Mouse (Mus musculus): Measurements from ENCODE around the gene Galnt17. TPM values are rescaled to one million over a fixed set of nuclear protein-coding genes. Genes with fewer than 3 reads are reported as not detected.

Gene Galnt17
- total RNA-seq, 2 experiments from 2014 or later, result 9.1 to 11.1 TPM

- no peak for DNase-seq
- intact Hi-C loops (cut with DNase I; ENCODE audit: low total_unique reads), result no loop called here
Measured at GRCm38 (mm10) chr5:131250701-131251636, 57.3 kb downstream of the Galnt17 start.

- intact Hi-C loops (cut with DNase I; ENCODE audit: low total_unique reads), result no loop called here
- DNase-seq, result no peak
Measured at GRCm38 (mm10) chr5:131248416-131248815, 59.9 kb downstream of the Galnt17 start.

GRCm38 (mm10) chr5:131246591-131246990 lies 61.7 kb downstream of the Galnt17 start:
- intact Hi-C loops (cut with DNase I; ENCODE audit: low total_unique reads), result no loop called here
- no peak for DNase-seq

- DNase-seq, result no peak
- intact Hi-C loops (cut with DNase I; ENCODE audit: low total_unique reads), result no loop called here
Measured at GRCm38 (mm10) chr5:131241689-131242088, 66.6 kb downstream of the Galnt17 start.

GRCm38 (mm10) chr5:131239813-131240212 lies 68.5 kb downstream of the Galnt17 start:
- no peak for DNase-seq
- intact Hi-C loops (cut with DNase I; ENCODE audit: low total_unique reads), result no loop called here

- intact Hi-C loops (cut with DNase I; ENCODE audit: low total_unique reads), result no loop called here
- peak; percentile 17 for DNase-seq
Measured at GRCm38 (mm10) chr5:131236906-131237305, 71.4 kb downstream of the Galnt17 start.

GRCm38 (mm10) chr5:131233828-131234227 lies 74.5 kb downstream of the Galnt17 start:
- peak; percentile 83 for DNase-seq
- intact Hi-C loops (cut with DNase I; ENCODE audit: low total_unique reads), result no loop called here

GRCm38 (mm10) chr5:131231060-131231459 lies 77.2 kb downstream of the Galnt17 start:
- intact Hi-C loops (cut with DNase I; ENCODE audit: low total_unique reads), result no loop called here
- peak; percentile 23 for DNase-seq

- no peak for DNase-seq
- intact Hi-C loops (cut with DNase I; ENCODE audit: low total_unique reads), result no loop called here
Measured at GRCm38 (mm10) chr5:131229744-131230143, 78.6 kb downstream of the Galnt17 start.

- intact Hi-C loops (cut with DNase I; ENCODE audit: low total_unique reads), result no loop called here
Measured at GRCm38 (mm10) chr5:131223416-131223815, 84.9 kb downstream of the Galnt17 start.

GRCm38 (mm10) chr5:131222498-131223244 lies 85.6 kb downstream of the Galnt17 start:
- intact Hi-C loops (cut with DNase I; ENCODE audit: low total_unique reads), result no loop called here
- DNase-seq, result no peak

More at GRCm38 (mm10) chr5:131223416-131223815, 84.9 kb downstream of the Galnt17 start:
- DNase-seq, result no peak

GRCm38 (mm10) chr5:131218221-131218620 lies 90.1 kb downstream of the Galnt17 start:
- DNase-seq, result no peak
- intact Hi-C loops (cut with DNase I; ENCODE audit: low total_unique reads), result no loop called here

GRCm38 (mm10) chr5:131211618-131212017 lies 96.7 kb downstream of the Galnt17 start:
- intact Hi-C loops (cut with DNase I; ENCODE audit: low total_unique reads), result no loop called here
- DNase-seq, result no peak

GRCm38 (mm10) chr5:131201146-131201545 lies 107.2 kb downstream of the Galnt17 start:
- intact Hi-C loops (cut with DNase I; ENCODE audit: low total_unique reads), result no loop called here
- no peak for DNase-seq

- intact Hi-C loops (cut with DNase I; ENCODE audit: low total_unique reads), result no loop called here
- no peak for DNase-seq
Measured at GRCm38 (mm10) chr5:131192311-131192710, 116.0 kb downstream of the Galnt17 start.

GRCm38 (mm10) chr5:131184566-131184965 lies 123.7 kb downstream of the Galnt17 start:
- intact Hi-C loops (cut with DNase I; ENCODE audit: low total_unique reads), result no loop called here
- DNase-seq, result no peak

- intact Hi-C loops (cut with DNase I; ENCODE audit: low total_unique reads), result no loop called here
- no peak for DNase-seq
Measured at GRCm38 (mm10) chr5:131181231-131181630, 127.1 kb downstream of the Galnt17 start.

GRCm38 (mm10) chr5:131180756-131181155 lies 127.5 kb downstream of the Galnt17 start:
- intact Hi-C loops (cut with DNase I; ENCODE audit: low total_unique reads), result no loop called here
- DNase-seq, result no peak

- intact Hi-C loops (cut with DNase I; ENCODE audit: low total_unique reads), result no loop called here
- no peak for DNase-seq
Measured at GRCm38 (mm10) chr5:131177851-131178250, 130.4 kb downstream of the Galnt17 start.

GRCm38 (mm10) chr5:131177168-131177567 lies 131.1 kb downstream of the Galnt17 start:
- no peak for DNase-seq
- intact Hi-C loops (cut with DNase I; ENCODE audit: low total_unique reads), result no loop called here

Measured in gastrocnemius, postnatal 14 days (tissue).